Mouse (Mus musculus) gastrocnemius, postnatal 36 days (tissue): Measurements from ENCODE around the gene Rnf220. TPM values are rescaled to one million over a fixed set of nuclear protein-coding genes. Genes with fewer than 3 reads are reported as not detected.
A peak's percentile ranks its signal among the peaks of the same experiment; 100 is the strongest.

Experiments
- DNase-seq, 2 experiments: peaks; one replicate each; pipeline ENCODE4 v3.0.0; 2022
- intact Hi-C: fragments of 180-260 bp; cut with DNase I; formaldehyde crosslinking; loops from one replicate; pipeline ENCODE4 v1.15.1; 2025
- long read RNA-seq, 2 experiments: library from polyadenylated mRNA; stranded (forward); transcript quantifications; one replicate each; pipeline ENCODE4 v2.0.0; 2021
- total RNA-seq, 2 experiments: library from RNA; stranded (reverse); gene quantifications; 2 replicates each; pipeline ENCODE4 v1.2.3; 2021

Gene Rnf220
- total RNA-seq = 10 to 100 TPM; 43.5 to 46.1 TPM
- long read RNA-seq, experiment 1, partial matches to known transcripts = 1 of 43 reads
- long read RNA-seq, experiment 1, other reads (novel, unspliced or antisense) = 37 of 43 reads
- long read RNA-seq, experiment 2, transcript Rnf220-214 (3 exons, 728 nt) = major isoform, 8 of 68 reads
- long read RNA-seq, experiment 2, partial matches to known transcripts = 3 of 68 reads
- long read RNA-seq, experiment 2, other reads (novel, unspliced or antisense) = 55 of 68 reads

DNA sequence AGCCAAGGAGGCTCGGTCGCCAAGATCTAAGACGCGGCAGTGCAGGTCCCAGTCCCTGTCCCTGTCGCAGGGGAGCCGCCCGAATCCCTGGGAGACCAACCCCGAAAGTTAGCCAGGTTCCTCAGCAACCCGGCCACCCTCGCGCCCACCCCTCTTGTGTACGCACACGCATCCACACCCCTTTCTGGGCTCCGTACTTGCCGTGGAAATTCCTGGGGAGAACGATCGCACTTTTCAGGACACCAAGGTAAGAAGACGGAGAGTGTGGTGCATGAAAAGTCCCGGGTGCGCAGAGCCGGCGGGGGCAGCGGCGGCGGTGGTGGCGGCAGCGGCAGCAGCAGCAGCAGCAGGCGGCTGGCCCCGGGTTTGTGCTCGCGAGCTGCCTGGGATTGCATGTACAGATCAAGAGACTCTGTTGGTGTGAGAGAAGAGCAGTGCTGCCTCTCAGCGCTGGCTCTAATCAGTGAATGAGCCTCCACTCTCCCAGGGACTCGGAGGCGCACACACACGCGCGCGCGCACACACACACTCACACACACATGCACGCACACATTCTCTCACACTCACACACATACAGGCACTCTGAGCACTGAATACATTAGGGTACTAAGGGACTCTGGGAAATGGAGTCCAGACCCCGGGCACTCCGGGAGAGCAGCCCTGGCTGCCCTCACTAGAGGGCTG lies at the start of gene Rnf220:
Rnf220 (minus strand) TSS at position 571 of the 684 bp plus-strand sequence.
- intact Hi-C loops = no loop called here
- DNase-seq = no peak

DNA sequence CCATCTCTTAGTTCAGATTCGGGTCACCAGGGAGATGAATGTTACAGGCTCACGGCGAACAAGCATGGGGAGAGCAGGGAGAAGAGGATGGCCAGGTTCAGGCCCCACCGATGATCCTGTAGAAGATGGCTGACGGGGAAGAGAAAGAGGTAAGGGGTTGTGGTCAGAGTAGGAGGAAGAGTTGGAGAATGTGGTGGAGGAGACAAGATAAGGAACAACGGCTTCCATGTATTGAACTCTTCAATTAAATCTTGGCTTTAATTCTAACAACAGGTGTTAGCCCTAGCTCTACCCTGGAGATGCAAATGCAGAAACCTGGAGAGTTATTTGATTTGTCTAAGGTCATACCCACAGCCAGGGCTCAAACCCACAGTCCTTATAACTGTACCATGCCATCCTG lies 49.8 kb upstream of the Rnf220 start:
- DNase-seq = no peak
- intact Hi-C loops = no loop called here

DNA sequence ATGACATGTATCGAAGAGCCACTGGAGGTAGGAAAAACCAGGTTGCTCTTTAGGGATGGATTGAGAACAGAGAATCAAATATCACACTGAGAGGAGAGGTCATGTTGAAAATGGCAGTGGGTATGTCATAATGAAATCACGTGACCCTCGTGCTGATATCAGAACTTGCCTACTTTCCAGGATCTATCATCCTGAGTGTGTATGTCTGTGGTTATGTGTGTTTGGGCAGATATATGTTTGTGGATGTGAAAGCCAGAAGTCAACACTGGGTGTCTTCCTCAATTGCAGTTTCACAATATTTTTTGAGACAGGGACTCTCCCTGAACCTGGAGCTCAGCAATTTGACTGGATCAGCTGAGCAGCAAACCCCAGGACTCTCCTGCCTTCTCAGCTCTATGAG lies 48.6 kb upstream of the Rnf220 start:
- intact Hi-C loops = no loop called here

DNA sequence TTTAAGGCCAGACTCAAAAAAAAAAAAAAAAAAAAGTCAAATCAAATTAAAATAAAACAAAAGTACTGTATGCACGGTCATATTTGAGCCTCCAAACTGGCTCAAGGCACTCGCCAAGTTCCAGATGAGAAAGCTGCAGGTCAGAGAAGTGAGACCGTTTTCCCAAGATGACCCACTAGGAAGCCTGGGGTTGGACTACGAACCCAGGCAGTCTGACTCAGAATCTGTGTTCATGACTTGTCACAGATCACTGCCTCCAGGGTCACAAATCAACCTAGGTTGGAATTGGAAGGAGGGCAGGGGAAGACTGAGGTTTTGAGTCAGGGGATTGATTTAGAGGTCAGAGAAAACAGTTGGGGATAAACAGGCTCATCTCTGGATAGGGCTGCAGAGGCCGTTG lies 43.7 kb upstream of the Rnf220 start:
- intact Hi-C loops = no loop called here
- DNase-seq = no peak

More for the DNA sequence above, 48.6 kb upstream of the Rnf220 start:
- DNase-seq = no peak

DNA sequence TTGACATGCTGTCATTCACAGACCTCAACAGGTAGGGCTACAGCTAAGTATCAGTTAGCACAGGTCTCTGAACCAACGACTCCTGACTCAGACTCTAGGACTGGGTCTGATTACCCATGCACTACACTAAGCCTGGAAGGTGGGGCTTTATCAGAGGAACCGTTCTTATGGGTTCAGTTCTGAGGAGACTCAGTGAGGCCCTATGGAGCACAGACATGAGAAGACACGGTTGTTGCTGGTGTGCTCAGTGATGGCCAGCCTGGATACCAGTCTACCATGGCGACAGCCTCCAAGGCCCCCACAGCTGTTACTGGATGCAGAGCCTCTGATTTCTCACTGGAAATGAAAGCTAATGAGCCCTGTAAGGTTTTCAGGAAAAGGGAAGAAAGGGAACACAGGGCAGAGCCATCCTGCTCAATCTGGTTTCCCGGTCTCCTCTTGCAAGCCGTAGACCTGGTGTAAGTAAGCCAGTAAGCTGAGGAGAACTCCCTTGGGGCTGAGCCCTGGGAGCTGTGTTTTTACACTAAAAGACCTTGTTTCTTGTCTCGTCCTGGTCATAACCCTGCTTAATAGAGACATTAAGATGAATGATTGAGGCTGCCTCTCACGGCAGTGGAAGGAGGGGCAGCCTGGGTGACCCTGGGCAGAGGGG lies 42.6 kb upstream of the Rnf220 start:
- DNase-seq = no peak
- intact Hi-C loops = no loop called here

DNA sequence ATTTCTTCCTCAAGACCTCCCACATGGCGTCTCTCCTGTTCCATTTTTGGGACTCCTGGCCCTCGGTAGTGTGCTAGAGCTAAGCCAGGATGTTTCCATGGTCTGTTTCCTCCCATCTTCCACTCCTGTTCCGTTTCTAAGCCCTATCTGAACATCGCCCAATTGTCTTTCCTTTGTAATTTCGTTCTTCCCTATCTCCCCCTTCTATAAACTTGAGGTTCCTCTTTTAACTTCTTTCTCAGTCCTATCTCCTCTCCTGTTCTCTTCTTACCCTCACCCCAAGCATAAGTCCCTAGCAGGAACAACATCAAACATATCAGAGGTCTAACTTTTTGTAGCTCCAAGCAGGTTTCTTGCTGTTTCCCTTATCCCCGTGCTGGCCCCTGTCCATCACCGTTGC lies 40.1 kb upstream of the Rnf220 start:
- intact Hi-C loops = no loop called here

DNA sequence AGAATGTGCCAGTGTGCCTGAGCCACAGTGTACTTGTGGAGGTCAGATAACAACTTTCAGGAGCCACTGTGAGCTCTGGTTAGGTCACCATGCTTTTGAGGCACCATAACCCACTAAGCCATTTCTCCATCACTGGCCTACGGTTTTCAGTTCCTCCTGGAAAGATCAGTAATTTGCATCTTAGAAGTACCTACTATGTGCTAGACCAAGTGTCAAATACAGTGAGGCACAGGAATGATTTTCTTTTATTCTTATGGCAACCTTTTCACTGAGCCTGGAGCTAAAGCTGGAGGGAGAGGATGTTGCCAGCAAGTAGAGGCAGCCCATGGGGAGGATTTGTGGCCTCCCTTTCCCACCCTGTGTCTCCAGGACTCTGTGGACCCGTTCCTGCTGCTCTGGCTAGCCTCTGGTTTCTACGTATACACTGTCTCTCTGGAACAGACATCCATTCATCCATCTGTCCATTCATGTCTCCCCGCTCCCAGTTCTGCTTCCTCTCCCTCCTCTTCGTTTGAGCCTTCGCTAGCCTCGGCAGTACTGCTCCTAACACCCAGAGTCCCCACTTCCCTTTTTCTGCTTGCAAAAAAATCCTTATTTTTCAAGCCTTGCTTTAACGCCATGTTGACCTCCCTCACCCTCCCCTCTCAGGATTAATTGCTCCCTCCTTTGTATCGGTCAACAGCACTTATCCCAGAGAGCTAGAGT lies 38.8 kb upstream of the Rnf220 start:
- DNase-seq = no peak
- intact Hi-C loops = no loop called here

More for the DNA sequence above, 40.1 kb upstream of the Rnf220 start:
- DNase-seq = no peak

DNA sequence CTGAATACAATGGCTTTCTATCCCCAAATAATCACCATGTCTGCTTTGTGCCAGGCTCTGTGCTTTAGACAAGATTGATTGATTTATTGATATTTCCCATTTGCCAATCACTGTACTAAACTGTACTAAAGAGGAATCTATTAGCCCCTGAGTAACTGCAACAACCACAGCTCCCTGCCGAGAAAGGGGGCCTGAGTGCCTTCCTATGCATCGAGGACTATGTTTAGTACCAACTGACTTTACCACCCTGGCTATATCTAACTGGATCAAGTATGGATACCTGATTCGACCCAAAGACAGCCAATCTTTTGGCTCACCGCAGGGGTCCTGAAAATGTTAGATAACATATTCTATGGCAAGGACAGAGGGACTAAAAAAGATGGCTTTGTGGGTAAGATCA lies 33.0 kb upstream of the Rnf220 start:
- DNase-seq = no peak
- intact Hi-C loops = loop anchor here (5.0 kb wide), 1 partner anchor 208 kb away; no protein-coding TSS in a partner anchor

DNA sequence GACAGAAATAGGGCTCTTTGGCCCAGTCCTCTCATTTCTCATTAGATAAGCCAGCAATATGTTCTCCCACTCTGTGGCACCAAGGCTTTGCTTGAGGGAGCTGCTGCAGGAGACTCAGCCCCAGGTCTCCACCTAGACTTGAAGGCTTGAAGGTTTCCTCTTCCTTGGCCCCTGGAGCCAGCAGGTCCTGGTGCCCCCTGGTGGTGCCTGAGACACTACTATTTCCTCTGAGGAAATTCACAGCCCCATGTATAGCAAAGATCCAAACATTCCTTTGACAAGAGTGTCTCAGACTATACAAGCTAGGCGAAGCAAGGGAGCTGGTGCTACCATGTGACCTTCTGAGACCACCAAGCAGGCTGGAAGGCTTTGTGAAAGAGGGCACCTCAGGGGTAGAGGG lies 31.1 kb upstream of the Rnf220 start:
- DNase-seq = peak; percentile 28 to 30
- intact Hi-C loops = loop anchor here (5.0 kb wide), 1 partner anchor 206 kb away; no protein-coding TSS in a partner anchor

DNA sequence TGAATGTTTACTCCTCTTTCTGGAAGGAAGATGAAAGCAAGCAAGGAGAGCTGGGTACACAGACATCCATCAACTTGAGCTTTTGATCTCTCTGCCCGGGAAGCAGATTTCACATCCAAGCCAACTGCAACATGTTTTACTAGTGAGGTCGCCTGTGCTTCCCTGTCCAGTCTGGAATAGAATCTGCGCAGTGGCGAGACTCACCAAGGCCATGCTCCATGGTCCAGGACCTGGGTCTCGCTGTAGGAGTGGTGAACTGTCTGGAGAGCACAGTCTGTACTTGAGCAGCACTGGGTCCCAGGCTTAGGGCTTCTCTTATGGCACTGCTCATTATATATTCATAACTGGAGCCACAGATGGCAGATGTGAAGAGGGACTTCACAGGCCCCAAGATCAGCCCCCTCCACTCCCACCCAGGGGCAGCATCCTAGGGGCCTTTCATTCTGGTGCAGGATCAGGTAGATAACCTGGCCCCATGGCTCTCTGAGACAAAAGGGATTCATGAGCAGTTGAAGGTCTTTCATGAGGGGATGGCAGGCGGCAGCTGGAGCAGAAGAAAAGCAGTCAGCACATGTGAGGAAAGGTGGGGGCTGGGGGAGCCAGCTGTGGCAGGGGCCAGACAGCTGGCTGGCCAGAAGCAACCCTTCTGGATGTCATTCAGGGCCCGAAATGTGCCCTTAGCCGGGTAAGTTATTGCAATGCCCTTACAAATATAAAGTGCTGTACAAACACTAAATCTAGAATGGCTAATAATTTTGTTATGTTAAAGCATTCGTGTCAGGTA lies 30.5 kb upstream of the Rnf220 start:
- intact Hi-C loops = loop anchor here (5.0 kb wide), 1 partner anchor 205 kb away; no protein-coding TSS in a partner anchor
- DNase-seq = no peak

DNA sequence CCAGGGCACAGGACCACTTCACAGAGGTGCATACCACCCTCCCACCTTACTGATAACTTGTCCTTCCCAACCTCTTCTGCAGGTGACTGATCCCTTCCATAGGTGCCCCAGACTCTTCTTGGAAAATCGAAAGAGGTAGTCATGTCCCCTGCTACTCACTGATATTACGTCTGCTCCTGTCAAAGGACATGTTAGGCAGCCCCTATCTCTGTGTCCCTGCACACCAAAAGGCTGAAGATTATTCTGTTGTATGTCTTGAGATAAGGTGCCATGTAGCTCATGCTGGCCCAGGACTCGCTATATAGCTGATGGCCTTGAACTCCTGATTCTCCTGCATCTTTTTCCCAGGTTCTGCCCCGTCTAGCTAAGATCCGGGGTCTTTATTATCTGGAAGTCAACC lies 29.1 kb upstream of the Rnf220 start:
- intact Hi-C loops = loop anchor here (5.0 kb wide), 1 partner anchor 204 kb away; no protein-coding TSS in a partner anchor
- DNase-seq = no peak

DNA sequence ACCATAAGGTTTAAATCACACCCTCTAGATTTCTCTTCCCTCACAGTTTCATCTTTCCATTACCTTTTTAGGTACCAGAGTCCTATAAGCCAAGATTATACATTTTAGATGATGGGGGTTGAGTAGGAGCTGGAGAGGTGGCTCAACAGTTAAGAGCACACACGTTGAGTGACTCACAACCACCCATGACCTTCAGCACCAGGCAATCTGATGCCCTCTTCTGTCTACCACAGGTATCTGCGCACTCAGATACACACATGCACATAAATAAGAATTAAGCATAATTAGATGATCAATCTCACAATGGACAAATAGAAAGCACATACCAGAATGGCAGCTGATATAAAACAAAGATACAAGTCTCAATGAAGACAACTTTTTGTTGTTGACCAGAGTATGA lies 24.5 kb upstream of the Rnf220 start:
- intact Hi-C loops = no loop called here
- no peak for DNase-seq

DNA sequence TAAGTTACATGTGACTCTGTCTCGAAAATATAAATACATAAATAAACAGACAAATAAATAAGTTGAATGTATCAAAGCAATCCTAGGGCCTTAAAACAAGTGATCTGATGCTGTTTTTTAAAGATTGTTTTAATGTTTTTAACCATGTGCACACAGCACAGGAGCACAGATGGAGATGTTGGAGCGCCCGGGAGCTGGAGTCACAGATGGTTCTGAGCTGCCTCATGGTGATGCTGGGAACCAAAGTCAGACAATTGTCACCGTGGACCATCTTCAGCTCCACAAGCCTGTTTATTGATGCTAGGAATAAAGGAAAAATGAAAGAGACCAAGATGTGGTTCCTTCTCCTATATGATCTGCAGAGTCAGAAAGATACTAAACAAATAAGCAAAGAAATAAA lies 21.4 kb upstream of the Rnf220 start:
- intact Hi-C loops = loop anchor here (2.0 kb wide), 1 partner anchor 249 kb away; no protein-coding TSS in a partner anchor
- DNase-seq = no peak

DNA sequence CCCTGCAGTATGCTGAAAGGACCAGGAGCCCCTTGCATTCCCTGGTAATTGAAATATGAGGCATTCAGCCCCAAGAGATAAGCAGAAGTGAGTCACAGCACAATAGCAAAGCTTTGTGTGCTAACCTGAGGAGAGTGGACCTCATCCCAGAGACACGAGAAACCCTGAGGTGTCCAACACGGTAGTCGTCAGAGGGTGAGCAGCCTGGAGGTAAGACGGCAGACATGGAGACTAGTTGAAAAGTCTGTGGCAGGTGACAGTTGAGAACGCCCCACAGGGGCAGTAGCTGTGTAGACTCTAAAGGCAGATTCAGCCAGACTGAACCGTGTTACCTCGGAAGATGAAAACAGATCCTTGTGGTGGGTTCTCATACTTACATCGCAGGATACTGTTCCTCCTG lies 2.2 kb upstream of the Rnf220 start:
- intact Hi-C loops = no loop called here
- no peak for DNase-seq

DNA sequence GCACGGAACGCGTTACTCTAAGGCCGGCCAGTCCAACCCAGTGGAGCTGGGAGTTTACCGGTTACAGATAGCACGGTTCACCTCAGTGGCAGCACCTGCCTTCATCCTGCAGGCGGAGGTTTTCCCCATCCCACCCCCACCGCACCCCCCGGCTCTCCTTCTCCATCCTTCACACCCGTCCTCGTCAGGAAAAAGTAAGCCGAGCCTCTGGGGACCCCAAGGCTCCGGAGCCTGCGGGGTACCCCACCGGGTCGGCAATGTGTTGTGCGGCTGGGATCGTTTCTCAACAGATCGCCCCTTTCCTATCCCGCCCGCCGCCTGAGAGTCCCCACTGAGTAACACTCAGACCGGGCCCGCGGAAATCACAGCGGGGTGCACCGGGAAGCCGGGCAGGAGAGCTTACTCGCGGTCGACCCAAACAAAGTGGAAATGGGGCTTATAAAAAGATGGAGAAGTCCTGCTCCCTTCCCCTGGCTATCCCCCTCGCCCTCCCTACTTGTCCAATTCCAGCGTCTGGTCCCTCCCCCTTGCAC lies 917 bp downstream of the Rnf220 start:
- no peak for DNase-seq
- intact Hi-C loops = no loop called here

DNA sequence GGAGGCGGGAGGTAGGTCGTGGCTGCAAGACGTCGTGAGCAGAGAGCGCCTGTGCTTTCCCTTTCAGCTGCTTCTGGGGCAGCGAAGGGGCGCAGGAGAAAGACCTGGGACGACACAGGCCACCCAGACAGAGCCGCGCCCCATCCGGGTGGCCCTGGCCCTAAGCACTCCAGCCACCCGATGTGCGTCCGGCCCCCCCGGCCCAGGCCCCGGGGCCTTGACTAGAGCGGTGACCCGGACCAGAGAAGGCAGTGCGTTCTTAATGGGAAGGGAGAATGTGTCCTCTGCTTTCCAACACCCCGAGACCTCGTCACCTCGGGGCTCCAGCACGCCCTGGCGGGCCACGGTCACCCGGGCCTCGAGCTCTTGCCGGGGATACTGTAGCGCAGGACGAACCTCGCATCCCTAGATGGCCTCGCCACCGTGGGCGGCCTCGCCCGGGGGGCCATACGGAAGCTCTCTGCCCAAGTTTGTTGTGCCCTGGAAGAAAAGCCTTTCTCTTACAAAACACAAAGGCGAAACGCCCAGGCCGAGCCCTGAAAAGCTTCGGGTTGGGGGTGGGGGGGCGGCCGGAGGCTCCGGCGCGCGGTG lies 1.8 kb downstream of the Rnf220 start:
- intact Hi-C loops = no loop called here
- DNase-seq = peak in 1 of 2 experiments; percentile 48

DNA sequence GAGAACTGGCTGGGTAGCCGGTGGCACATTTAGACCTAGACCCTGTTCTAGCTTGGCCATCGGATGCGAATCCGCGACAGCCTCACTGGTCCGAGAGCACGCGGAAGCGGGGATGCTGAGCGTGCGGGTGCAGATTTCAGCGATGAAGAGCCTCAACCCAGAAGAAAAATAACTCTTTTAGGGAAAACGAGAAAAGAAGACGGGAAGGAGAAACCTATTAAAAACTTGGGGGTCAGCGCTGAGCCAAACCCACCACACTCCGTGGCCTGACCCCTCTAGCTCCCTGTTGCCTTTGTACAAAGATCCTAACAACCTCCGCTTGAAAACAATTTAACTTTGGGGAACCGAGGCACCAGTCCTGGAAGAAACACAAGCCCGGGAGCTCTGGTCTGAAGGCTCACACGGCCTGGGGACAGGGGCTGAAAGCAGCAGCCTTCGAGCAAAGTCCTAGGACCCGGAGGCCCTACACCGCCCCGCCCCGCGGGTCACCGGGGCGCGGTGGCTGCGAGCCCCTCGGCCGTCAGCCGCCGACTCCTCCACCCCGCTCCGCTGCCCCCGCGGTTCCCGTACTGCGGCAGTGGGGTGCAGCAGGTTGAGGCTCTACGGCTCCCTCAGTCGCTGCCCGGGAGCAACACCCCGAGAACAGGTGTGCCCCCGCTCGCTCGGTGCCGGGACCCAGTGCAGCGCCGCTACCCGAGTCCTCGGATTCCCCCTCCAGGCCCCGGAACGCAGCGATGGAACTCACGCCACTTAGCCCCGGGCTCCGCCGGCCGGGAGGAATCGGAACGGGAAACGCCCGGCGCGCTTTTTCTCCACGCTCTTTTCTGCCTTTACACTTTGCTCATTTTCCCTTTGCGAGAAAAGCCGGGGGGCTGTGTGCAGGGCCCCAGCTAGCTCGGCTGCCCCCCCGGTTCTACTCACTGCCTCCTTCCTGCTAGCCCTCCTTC lies 2.7 kb downstream of the Rnf220 start:
- intact Hi-C loops = no loop called here
- DNase-seq = peak in 1 of 2 experiments; percentile 31

DNA sequence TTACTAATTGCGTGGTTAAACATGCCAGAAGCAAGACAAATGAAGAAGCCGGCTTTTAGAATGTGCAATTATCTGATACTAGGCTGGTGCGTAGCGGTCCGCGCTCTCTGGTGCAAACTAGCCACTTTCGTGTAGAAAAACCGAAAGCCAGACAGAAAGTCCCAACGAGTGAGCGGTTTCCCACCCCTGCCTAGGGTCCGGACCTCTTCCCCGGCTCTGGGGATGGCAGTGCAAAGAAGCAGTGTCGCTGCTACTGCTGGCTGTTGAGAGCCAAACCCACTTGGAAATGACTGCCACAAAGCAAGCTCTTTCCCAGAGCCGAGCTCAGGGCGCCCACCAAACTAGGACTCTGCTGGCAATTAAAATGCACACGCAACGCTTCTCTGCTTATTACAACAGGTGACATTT lies 3.7 kb downstream of the Rnf220 start:
- DNase-seq = peak in 1 of 2 experiments; percentile 38
- intact Hi-C loops = no loop called here
